Comparison of ENCODE assay signal across 7 mouse cellular contexts in the genomic region with DNA sequence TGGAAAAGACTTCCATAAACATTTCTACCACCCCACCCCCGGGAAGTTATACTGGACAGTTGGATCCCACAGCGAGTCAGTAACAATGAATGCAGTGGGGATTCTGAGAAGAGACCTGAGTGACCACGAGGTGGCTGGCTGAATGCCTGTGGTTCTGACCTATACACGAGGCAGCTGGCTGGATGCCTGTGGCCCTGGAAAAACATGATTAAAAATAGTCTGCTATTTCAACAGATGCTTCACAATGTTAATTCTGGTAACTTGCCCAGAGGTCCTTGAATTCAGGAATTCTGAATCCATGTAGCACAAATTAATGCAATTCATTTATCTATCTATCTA.
DNase-seq lines count a peak whose midpoint lies in the region; ATAC-seq lines count a peak whose summit lies in the region.

No protein-coding gene starts in this region.

- H3K9ac ChIP-seq in midbrain, embryonic 15.5 days = no peak overlapping the region

- H3K4me2 ChIP-seq in midbrain, embryonic 15.5 days = no peak overlapping the region

- no peaks in the 10 kb centered on the region for H3K27me3 ChIP-seq in midbrain, embryonic 15.5 days (replicated peaks)

- H3K4me1 ChIP-seq in midbrain, embryonic 15.5 days = no peaks in the 10 kb centered on the region

- 72% methylated on average over 4 of the region's 4 CpGs for whole genome bisulfite sequencing in midbrain, embryonic 15.5 days

- H3K36me3 ChIP-seq in midbrain, embryonic 15.5 days (replicated peaks) = 0 out of 2 replicates have a peak, but pooled peaks cover 2% of the 10 kb centered on the region

- H3K27ac ChIP-seq in midbrain, embryonic 15.5 days = no peak overlapping the region

- no peaks in the 10 kb centered on the region for H3K9me3 ChIP-seq in midbrain, embryonic 15.5 days

- H3K4me3 ChIP-seq in midbrain, embryonic 15.5 days = no peak overlapping the region

- DNase-seq in adipocyte (ENCODE audit: low spot score) = peak; percentile 90
- DNase-seq in brain, adult 2 months (ENCODE audit: low read depth, low spot score) = peak; percentile 83
- peak; percentile 88 to 93 for DNase-seq in heart, adult 9 months (ENCODE audit: low spot score in 2 of 2)
- DNase-seq in kidney, postnatal 4 days = peak; percentile 74 to 82
- DNase-seq in spleen, adult 18-20 months = no peak
- no peak for DNase-seq in left cerebral cortex, adult 8-10 months (ENCODE audit: low spot score in 2 of 2)

- ATAC-seq in midbrain, embryonic 15.5 days (replicated peaks) = no peak

Comparison
In these comparisons a context has a peak if more than half of its experiments do, and no peak if none do; other contexts are left out.
1. DNase-seq: peak in adipocyte (single experiment), brain, adult 2 months (single experiment), heart, adult 9 months (2 of 2) and kidney, postnatal 4 days (2 of 2); none in spleen, adult 18-20 months (0 of 2) and left cerebral cortex, adult 8-10 months (0 of 2).